Mouse (Mus musculus) frontal cortex, adult (tissue): Measurements from ENCODE around the gene Uqcc3.
A peak's percentile ranks its signal among the peaks of the same experiment; 100 is the strongest.
"Not testable (repeated sequence)": the region's sequence is repeated elsewhere in the genome, so short reads cannot be mapped to it uniquely, and the experiment has no call there.

Experiments
- ATAC-seq: cut with Nextera tagmentation; 2 replicates; pipeline ENCODE4 v1.9.2; 2017; ENCODE audit warnings: mild to moderate bottlenecking, moderate library complexity, mixed read lengths; ENCODE audit not compliant: low TSS enrichment

Gene Uqcc3

DNA sequence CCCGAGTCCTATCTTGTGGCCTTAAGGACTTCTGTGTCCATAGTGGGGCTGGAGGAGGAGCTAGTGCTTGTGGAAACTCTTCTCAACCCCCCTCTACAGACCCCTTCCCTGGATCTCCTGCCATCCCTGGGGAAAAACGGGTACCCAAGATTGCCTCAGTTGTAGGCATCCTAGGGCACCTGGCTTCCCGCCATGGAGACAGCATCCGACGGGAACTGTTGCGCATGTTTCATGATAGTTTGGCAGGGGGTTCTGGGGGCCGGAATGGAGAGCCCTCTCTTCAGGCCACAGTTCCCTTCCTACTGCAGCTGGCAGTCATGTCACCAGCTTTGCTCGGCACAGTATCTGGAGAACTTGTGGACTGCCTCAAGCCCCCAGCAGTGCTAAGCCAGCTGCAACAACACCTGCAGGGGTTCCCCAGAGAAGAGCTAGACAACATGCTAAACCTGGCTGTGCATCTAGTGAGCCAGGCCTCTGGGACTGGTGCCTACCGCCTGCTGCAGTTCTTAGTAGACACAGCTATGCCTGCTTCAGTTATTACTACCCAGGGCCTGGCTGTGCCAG, 14.8 kb upstream of the Uqcc3 start:
- ATAC-seq = no peak

DNA sequence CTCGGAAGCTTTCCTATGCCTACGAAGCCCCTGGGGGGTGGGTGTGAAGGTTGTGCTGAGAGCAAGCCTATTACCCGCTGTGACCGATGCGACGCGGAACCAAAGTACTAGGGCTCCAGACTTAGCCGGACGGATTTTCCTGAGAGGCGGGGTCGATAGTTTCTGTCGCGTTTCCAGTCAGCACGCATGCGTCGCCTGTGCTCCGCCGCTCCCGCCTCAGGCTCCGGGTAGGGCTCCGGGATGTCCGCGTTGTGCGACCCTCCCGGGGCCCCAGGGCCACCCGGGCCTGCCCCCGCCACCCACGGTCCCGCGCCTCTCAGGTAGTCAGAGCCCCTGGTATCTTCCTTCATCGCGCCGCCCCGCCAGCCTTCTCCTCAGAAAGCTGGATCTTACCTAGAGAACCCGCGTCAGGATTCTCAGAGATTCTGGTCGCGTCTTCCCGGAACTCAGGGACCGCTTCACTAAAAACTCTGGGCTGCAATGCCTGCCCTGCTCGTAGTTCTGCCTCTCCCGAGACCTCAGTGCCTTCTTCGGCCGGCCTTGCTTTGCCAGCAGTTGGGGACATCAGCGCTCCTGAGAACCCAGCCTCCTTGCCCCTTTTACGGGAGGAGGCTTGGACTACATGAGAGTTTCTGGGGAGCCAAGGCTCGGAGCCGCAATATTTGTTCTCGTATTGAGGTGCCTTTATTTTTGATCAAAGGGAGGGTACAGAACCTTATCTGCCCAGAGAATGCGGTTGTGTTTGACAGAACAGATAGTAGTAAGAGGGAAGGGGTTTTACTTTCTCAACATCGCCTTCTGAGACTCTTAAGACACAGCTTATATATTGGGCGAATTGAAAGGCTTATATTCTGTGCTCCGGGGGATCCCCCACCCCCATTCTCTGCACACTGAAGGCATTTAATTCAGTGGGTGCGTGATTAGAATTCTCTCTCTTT, 12.4 kb upstream of the Uqcc3 start, which contains the start of gene Ints5:
Ints5 (plus strand) TSS at position 177 of the 938 bp plus-strand sequence.
- peak; percentile 58 for ATAC-seq

DNA sequence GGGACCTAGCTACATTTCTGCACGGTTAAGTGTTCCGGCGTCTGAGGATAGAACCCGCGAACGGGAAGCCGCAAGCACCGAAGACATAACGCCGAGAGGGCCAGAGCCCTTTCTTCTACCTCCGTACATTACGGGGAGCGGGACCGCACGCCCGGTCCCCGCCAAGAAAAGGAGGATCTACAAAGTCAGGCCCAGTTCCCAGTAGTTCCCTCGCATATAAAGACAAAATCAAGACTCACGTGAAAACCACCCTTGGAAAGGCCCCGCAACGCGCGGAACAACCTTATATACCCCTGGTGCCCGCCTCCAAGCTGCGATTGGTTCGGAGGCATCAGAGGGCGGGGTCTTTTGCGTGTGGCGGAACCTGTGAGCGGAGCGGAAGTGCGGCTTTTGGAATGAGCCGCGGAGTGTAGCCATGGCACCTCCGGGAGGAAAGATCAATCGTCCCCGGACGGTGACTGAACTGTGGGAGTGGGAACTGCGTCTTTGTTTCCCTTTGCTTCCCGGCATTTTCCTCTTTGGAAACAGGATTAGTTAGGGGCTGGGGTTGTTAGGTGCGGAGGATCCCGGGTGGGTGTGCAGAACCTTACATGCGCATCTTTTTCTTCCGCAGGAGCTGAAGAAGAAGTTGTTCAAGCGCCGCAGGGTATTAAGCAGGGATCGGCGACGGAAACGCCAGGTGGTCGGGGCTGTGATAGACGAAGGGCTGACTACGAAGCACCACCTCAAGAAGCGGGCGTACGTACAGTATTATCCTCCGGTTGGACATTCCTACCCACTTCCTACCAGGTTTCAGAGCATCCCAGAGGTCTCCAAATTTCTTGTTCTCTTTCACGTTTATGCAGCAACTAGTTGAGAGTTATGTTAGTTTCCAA, 8.0 kb upstream of the Uqcc3 start, which contains the start of the genes 1810009A15Rik and Gm49416:
1810009A15Rik (plus strand) TSS at position 343 of the 875 bp plus-strand sequence.
Gm49416 (plus strand) TSS at position 416 of the 875 bp plus-strand sequence.
- ATAC-seq = peak; percentile 92

DNA sequence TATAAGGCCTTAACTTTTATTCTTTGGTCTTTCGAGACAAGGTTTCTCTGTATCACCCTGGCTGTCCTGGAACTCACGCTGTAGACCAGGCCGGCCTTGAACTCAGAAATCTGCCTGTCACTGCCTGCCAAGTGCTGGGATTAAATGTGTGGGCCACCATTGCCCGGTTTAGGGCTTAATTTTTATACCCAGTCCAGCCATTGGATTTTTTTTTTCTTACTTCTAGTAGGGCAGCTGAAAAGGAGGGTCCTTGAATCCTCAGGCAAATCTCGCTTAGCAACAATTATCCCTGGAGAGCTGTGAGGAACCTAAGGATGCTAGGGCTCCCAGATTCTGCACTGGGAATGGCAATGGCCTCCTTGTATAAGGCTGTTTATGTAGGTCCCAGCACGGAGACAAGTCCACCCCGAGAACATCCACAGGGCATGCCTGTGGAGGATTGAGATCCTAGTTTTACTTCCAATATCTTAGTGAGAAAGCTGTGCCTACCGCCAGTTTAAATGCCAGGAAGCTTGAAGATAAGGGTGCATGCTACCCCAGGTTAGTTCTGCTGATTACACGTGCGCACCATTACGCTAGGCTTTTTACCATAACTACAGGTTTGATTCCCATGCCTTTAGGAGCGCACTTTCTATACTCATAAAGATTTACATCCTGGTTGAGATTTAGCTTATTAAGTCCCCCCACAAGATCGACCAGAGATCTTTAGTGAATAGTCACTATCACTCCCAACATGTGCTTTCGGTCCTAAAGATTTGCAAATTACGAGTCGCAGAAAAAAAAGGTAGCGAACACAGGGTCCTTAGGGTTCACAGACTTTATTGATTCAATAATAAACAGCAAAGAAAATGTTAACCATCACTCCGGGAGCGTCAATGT, 7.1 kb upstream of the Uqcc3 start:
- ATAC-seq = no peak

DNA sequence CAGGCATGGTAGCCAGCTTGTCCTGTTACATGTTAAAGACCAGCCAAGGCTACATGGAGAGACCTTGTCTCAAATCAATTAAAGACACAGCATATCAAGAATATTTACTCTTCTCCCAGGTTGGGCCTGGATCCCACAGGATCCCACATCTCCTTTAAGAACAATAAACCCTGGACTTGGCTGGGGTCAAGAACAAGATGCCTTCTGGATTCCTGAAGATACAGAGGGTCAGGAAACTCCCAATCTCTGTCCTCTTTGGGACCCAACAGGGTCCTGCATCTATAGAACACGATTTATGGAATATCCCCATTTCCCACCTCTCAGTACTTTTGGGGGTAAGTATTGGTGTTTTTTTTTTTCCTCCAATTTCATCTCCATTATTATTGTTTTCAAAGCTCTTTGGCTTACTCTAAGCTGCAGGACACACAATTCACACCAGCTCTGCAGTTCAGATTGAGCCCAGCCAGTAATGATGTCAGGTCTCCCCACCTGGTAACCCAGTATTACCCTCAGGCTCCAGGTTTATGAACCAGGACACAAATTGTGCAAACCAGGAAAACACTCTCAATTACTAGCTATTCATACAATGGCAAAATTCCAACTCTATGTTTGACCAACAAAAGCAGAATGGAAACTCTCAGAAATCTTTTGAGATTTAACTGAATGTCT, 6.3 kb upstream of the Uqcc3 start:
- no peak for ATAC-seq

DNA sequence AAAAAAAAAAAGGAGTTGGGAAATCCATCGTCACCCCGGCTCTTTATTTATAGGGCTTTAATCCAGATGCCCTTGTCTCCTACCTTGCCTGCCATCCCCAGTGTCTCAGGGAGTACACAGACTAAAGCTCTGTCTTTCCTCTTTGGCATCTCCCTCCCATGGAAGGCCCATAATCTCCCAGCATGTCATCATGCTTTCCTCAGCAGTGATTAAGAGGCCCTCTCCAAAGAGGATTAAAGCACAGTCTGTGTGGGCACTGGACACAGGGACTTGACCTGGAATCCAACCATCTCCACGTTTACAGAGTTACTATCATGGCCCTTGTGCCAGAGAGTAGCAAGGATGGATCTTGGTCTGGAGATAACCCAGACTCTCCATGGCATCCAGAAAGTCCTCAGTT, 2.9 kb upstream of the Uqcc3 start, which contains the start of the genes Lbhd1 and Gm49403:
Lbhd1 (plus strand) TSS at position 117 of the 400 bp plus-strand sequence.
Gm49403 (plus strand) TSS at position 315 of the 400 bp plus-strand sequence.
- ATAC-seq = no peak

DNA sequence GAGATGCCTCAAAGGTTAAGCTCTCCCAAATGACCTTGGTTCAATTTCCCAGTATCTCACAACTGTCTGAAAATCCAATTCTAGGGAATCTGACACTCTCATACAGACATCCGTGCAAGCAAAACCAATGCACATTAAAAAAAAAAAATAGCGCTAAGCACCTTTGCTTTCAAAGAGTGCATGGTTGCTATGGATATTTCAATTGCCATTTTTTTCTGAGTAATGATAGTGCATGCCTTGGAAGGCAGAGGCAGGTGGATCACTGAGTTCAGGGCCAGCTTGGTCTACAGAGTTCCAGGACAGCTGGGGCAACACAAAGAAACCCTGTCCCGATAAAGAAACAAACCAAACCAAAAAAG, 290 bp upstream of the Uqcc3 start:
- no peak for ATAC-seq

DNA sequence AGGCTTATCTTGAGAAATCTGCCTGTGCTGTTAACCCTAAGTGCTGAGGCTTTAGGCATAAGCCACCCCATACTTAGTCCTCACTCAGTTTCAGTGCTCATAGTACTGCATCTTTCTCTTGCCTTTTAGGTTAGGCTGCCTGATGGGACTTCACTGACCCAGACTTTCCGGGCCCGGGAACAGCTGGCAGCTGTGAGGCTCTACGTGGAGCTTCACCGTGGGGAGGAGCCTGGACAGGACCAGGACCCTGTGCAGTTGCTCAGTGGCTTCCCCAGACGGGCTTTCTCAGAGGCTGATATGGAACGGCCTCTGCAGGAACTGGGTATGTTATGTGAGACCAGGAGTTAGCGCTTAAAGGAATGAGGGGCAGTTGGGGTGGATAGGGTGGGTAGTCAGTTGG, 5.7 kb downstream of the Uqcc3 start:
- no peak for ATAC-seq

DNA sequence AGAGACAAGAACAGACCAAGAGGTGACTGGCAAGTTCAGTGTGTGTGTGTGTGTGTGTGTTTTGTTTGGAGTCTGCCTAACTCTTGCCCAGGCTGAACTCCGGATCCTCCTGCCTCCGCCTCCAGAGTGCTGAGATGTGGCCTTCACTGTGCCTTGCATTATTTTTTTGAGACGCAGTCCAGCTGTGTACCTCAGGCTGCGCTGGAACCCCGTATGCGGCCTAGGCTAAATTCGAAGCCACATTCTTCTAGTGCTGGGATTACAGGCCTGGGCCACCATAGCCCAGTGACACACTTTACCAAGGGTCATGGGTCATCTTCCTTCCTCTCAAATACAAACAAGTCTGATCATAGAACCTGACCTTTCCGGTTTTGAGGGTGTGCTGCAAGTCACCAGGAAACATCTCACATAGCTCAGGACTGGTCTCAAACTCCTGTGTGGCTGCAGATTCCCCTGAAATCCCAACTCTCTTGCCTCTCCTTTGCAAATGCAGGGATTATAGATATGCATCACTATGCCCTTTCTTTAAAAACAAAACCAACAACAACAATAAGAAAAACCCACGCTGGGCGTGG, 8.4 kb downstream of the Uqcc3 start:
- ATAC-seq = no peak

DNA sequence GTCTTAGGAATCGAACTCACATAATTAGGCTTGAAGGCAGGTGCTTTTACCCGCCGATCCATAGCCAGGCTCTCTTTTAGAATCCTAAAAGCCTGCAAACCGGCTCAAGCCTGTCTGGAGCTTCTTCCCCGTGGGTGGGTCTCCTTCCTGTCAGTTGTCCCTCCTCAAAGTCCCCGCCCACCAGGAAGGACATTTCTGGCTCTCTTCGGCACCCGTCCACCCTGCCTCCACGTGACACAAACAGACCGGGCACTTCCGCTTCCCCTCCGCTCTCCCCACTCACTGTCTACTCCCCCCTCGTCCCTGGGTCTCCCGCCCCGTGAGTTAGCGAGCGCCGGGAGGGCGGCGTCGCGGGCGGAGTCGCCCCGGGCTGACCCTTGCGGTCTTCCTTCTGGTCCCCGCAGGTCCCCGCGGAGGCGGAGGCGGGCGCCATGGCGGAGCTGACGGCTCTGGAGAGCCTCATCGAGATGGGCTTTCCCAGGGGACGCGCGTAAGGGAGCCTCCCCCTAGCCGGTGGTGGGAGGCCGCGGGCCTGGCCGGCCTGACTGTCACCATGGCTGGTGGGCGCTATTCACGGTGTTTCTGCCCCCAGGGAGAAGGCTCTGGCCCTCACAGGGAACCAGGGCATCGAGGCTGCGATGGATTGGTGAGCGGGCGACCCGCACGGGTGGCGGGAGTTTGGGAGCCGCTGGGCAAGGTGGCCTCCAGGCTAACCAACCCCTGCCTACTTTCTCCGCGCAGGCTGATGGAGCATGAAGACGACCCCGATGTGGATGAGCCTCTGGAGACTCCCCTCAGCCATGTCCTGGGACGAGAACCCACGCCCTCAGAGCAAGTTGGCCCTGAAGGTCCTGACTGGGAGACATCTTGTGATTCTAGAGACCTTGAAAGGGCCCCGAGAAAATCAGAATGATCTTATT, 9.2 kb downstream of the Uqcc3 start, which contains the start of gene Ubxn1:
Ubxn1 (plus strand) TSS at position 230 of the 920 bp plus-strand sequence.
- ATAC-seq = peak; percentile 91

DNA sequence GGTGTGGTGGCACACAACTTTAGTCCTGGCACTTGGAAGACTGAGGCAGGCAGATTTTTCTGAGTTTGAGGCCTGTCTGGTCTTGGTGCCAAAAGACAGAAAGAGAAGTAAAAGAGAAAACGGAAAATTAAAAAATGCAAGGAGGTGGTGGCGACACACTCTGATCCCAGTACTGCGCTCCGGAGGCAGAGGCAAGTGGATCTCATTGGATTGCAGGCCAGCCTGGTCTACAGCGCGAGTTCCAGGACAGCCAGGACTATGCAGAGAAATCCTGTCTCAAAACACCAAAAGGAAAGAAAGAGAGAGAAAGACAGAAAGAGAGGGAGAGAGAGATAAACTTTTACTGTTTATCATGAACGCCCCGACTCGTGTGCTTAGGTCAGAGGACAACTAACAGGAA, 9.9 kb downstream of the Uqcc3 start:
- peak; percentile 9; the same call in 1 of the 2 replicates for ATAC-seq

DNA sequence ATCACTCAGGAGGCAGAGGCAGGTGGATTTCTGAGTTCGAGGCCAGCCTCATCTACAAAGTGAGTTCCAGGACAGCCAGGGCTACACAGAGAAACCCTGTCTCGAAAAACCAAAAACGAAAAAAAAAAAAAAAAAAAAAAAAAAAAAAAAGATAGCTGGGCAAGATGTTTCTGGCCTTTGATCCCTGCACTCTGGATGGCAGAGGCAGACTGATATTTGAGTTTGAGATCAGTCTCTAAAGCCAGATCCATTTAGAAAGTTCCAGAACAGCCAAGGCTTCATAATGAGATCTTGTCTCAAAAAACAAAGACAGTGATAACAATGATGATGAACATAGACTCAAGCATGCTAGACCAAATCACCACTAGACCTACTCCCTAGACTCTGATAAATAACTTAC, 10.3 kb downstream of the Uqcc3 start:
- not testable (repeated sequence) for ATAC-seq

DNA sequence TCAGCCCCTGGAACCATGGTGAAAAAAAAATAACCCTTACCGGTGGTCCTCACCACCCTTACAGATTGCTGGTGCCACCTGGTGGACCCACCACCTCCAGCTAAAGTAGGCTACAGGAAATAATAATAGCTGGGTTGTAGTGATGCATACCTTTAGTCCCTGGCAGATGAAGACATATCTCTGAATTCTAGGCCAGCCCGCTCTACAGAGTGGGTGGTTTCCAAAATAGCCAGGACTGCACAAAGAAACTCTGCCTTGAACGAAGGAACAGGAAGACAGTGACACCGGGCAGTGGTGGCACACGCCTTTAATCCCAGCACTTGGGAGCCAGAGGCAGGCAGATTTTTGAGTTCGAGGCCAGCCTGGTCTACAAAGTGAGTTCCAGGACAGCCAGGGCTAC, 16.5 kb downstream of the Uqcc3 start:
- ATAC-seq = peak; percentile 90

DNA sequence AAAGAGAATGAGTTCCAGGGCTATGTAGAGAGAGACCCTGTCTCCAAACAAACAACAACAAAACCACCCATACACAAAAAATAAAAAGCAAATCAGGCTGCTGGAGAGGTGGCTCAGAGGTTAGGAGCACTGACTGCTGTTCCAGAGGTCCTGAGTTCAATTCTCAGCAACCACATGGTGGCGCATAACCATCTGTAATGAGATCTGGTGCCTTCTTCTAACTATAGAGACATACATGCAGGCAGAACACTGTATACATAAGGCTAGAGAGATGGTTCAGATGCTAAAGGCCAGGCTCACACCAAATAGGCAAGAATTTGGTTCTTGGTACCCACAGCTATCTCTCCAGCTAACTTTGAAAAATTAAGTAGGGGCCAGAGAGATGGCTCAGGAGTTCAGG, 21.7 kb downstream of the Uqcc3 start:
- ATAC-seq = 0 out of 2 replicates have a peak, but pooled peaks have one; percentile 55

DNA sequence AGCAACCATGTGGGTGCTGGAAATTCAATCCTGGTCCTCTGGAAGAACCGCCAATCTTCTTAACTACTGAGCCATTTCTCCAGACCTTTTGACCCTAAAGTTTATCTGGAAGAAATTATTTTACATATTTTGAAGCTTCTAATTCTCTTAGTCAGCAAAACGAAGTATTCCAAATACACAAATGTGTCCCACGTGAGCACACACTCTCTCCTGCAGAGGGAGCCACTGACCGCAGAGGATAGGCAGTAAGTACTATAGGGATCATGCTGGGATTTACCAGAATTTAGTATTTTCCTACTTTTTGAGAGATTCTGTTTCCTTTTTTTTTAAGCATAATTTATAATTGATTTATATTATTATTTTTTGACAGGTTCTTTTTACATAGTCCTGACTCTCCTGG, 23.0 kb downstream of the Uqcc3 start:
- ATAC-seq = no peak

DNA sequence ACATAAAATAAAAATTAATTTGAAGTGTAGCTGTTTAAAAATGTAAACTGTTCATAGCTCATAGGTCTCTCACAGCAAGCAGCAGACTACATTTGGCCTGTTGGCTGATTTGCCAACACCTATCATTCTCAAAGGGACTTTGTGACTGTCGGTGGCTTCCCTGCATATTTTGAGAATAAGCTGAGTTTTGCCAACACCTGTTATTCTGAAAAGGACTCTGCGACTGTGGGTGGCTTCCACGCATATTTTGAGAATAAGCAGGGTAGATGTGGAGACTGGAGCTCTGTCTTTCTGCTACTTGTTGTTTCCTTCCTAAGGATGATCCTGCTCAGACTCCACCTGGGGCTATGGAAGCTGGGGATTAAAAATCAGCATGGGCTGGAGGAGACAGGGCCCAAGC, 27.6 kb downstream of the Uqcc3 start:
- ATAC-seq = peak; percentile 47

DNA sequence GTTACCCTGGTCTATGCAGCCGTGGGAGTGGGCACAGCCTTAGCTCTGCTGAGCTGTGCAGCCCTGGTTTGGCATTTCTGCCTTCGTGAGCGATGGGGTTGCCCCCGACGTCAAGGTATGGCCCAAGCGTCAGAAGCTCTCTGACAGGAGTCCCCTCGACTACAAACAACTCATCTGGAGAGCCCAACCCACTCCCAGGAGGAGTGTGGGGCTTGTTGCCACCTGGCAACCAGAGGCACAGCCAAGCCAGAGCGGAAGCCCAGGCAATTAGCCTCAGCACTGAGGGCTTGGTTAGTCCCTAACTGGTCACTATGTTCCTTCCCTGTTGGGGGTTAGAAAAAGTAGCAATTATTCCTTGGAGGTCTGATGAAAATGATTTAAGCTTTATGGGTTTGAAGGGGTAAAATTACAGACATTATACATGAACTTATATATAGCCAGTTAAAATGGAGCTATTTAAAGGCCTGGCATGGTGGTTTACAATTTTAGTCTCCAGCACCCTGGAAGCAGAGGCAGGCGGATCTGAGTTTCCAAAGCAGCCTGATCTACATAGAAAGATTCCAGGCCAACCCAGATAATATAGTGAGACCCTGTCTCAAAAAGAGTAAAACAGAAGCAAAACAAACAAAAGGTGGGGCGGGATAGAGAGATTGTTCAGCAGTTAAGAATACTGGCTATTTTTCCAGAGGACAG, 28.3 kb downstream of the Uqcc3 start:
- peak; percentile 79 for ATAC-seq

DNA sequence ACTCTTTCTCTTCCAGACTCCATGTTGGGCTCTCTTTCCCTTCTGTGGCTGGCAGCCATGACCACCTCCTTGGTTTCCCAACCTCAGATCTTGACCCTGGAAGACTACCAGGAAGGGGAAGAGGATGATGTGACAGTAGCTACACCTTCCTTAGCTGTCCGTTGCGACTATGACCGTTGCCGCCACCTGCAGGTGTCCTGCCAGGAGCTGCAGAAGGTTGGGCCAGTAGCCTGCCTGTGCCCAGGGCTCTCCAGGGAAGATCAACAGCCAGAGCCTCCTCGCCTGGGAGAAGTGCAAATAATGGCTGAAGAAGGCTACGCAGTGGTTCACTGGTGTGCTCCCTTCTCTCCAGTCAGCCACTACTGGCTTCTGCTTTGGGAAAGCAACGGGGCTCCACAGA, 29.1 kb downstream of the Uqcc3 start:
- no peak for ATAC-seq
